Mouse (Mus musculus) midbrain, embryonic 14.5 days (tissue): ENCODE data around the gene Fads2. TPM values are rescaled to one million over a fixed set of nuclear protein-coding genes. Genes with fewer than 3 reads are reported as not detected.

Source experiments
- ATAC-seq: fragments of 200-750 bp; cut with Nextera tagmentation; 2 replicates; pipeline ENCODE4 v1.8.0; 2017; ENCODE audit warnings: moderate number of reproducible peaks, moderate library complexity; ENCODE audit not compliant: low FRiP score, low TSS enrichment
- DNase-seq: peaks from one replicate; pipeline ENCODE4 v3.0.0-alpha.2; 2015
- H3K27ac ChIP-seq: fragments of 300-500 bp; sonication (generic); replicated peaks from 2 replicates; pipeline ENCODE4 v1.5.1; 2014; ENCODE audit warnings: mild to moderate bottlenecking, low read depth, low read length, moderate library complexity
- H3K27me3 ChIP-seq: fragments of 300-500 bp; sonication (generic); 2 replicates; pipeline ENCODE4 v1.6.1; 2014; ENCODE audit warnings: low read length, control low read depth, mixed read lengths; ENCODE audit not compliant: control insufficient read depth, insufficient read depth
- H3K36me3 ChIP-seq: fragments of 300-500 bp; sonication (generic); 2 replicates; pipeline ENCODE4 v1.6.1; 2014; ENCODE audit warnings: low read length, control low read depth; ENCODE audit not compliant: control insufficient read depth, insufficient read depth
- H3K4me1 ChIP-seq: fragments of 300-500 bp; sonication (generic); 2 replicates; pipeline ENCODE4 v1.6.1; 2014; ENCODE audit warnings: mild to moderate bottlenecking, antibody characterized with exemption, low read length, control low read depth; ENCODE audit not compliant: control insufficient read depth, insufficient read depth
- H3K4me2 ChIP-seq: fragments of 300-500 bp; sonication (generic); 2 replicates; pipeline ENCODE4 v1.6.1; 2014; ENCODE audit warnings: mild to moderate bottlenecking, low read length, moderate library complexity
- H3K4me3 ChIP-seq: fragments of 300-500 bp; sonication (generic); replicated peaks from 2 replicates; pipeline ENCODE4 v1.5.1; 2014; ENCODE audit warnings: low read depth, low read length
- H3K9ac ChIP-seq: fragments of 300-500 bp; sonication (generic); replicated peaks from 2 replicates; pipeline ENCODE4 v1.6.1; 2014; ENCODE audit warnings: mild to moderate bottlenecking, low read length, moderate library complexity
- H3K9me3 ChIP-seq: fragments of 300-500 bp; sonication (generic); 2 replicates; pipeline ENCODE4 v1.6.1; 2016; ENCODE audit warnings: low read length, control low read depth, mixed read lengths; ENCODE audit not compliant: control insufficient read depth
- WGBS: fragments of 180-500 bp; shearing (Covaris S2); extraction: QIAGEN DNeasy Blood & Tissue Kit; methylation state at CpG from one replicate; pipeline ENCODE4 v1.1.7; 2014; 5-methylcytosine and 5-hydroxymethylcytosine counted together
- polyA plus RNA-seq: library from polyadenylated mRNA; unstranded; fragments of >200 nt; fragmentation: Nextera tagmentation; extraction: Ambion mirVana; gene quantifications from 2 replicates; pipeline ENCODE4 v1.2.1, GENCODE M21; 2014

Fads2 gene
- polyA plus RNA-seq, 1 experiment from 2014 or later = 67.3 TPM

- Histone ChIP-seq H3K9me3 (no peaks in the 10 kb centered on the region), H3K9ac (no peak overlapping the region), H3K4me3 (no peak overlapping the region), H3K4me2 (no peak overlapping the region), H3K27me3 (no peaks in the 10 kb centered on the region), H3K27ac (no peak overlapping the region), H3K36me3 (peaks cover 60% of the 10 kb centered on the region), H3K4me1 (no peaks in the 10 kb centered on the region)
- ATAC-seq (no peak), DNase-seq (no peak)
- 91% methylated on average over 8 of the region's 8 CpGs for WGBS
These were observed 39.3 kb downstream of the Fads2 start for GRCm38 (mm10) chr19:10062292-10062691.

DNA sequence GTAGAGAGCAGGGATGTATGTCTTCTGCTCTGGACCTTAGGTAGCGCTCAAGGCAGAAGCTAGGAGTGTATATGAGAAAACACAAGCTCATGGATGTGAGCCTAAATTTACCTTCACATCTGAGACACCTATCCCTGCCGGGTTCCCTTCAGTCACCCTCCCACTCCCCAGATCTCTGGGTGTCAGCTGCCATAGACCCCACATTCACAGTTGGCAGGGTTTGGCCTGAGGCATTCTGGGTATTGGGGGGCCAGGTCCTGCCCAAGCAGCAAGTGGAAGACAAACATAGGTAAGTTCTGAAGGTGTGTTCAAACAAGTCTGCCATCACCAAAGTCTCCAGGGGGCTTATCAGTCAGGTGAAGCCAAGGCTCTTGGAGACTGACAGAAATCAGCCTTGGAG lies 39.9 kb downstream of the Fads2 start:
- no peak overlapping the region for H3K9ac ChIP-seq
- WGBS = 92% methylated on average over 2 of the region's 2 CpGs
- no peaks in the 10 kb centered on the region for H3K27me3 ChIP-seq
- H3K9me3 ChIP-seq = no peaks in the 10 kb centered on the region
- peaks cover 54% of the 10 kb centered on the region for H3K36me3 ChIP-seq
- ATAC-seq = no peak
- no peak overlapping the region for H3K4me2 ChIP-seq
- no peaks in the 10 kb centered on the region for H3K4me1 ChIP-seq
- H3K4me3 ChIP-seq = no peak overlapping the region
- H3K27ac ChIP-seq = 0 out of 2 replicates have a peak overlapping the region, but pooled peaks have one; percentile 10
- no peak for DNase-seq

GRCm38 (mm10) chr19:10060783-10061590 lies 40.6 kb downstream of the Fads2 start:
- H3K27me3 ChIP-seq = no peaks in the 10 kb centered on the region
- H3K4me2 ChIP-seq = no peak overlapping the region
- ATAC-seq (no peak), DNase-seq (no peak)
- no peak overlapping the region for H3K9ac ChIP-seq
- H3K9me3 ChIP-seq = no peaks in the 10 kb centered on the region
- no peak overlapping the region for H3K4me3 ChIP-seq
- H3K4me1 ChIP-seq = no peaks in the 10 kb centered on the region
- H3K36me3 ChIP-seq = peaks cover 47% of the 10 kb centered on the region
- 0 out of 2 replicates have a peak overlapping the region, but pooled peaks have one; percentile 10 for H3K27ac ChIP-seq
- 49% methylated on average over 8 of the region's 8 CpGs for WGBS

DNA sequence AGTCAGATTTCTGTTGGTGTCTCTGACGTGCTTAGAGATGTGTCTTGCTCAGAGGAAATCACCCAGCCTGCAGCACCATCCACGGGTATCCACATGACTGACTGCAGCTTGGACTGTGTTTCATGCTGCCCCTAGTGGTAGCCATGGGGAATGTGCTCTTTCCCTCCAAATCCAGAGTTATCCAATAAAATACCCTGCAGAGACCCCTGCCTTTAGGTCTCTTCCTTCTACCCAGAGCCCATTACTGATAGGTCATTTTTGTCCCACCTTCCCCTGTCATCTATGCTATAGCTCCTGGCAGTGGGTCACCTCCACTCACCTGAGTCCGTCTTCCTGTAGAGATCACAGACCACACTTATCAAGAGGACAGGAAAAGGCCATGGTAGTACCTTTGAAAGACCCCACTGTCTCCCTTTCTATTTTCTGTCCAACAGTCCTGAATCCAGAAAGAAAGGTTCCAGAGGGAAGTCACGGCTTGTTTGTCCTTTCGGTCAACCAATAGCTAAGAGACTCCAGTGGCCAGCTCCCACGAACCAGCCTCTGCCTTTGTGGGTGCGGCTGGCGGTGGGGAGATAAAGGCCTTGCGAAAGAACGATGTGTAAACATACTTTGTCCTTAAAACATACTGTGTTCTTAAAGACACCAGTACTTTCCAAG lies 41.5 kb downstream of the Fads2 start:
- H3K4me1 ChIP-seq = no peaks in the 10 kb centered on the region
- no peaks in the 10 kb centered on the region for H3K27me3 ChIP-seq
- H3K36me3 ChIP-seq = peaks cover 38% of the 10 kb centered on the region
- no peaks in the 10 kb centered on the region for H3K9me3 ChIP-seq
- no peak overlapping the region for H3K4me3 ChIP-seq
- WGBS = 61% methylated on average over 10 of the region's 10 CpGs
- DNase-seq = peak; percentile 80
- no peak overlapping the region for H3K4me2 ChIP-seq
- peak; percentile 55 for ATAC-seq
- no peak overlapping the region for H3K9ac ChIP-seq
- H3K27ac ChIP-seq = peak overlapping the region; percentile 10; the same call in 1 of the 2 replicates

DNA sequence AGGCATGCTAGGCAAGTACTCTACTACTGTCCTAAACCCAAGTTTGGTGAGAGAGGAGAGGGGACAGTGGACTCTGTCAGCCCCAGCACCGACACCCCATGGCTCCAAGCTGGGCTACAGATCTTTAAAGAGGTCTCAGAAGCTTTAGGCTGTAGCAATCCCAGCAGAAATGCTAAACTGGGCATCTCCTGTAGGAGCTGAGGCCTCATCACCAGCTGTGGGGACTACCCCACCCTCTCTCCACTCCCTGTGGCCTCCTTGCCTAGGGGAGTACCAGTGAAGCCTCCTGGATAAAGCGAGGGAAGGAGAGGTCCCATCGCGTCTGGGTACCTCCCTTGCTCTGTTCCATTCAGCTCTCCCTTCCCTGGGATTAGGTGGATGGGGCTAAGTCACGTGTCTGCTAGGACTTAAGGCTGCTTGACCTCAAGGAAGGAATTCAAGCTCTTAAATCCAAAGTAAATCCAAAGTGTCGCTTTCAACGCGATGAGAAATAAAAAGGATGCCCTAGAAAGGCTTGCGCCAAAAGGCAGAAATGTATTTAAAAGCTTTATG lies 42.6 kb downstream of the Fads2 start:
- no peak overlapping the region for H3K4me3 ChIP-seq
- 52% methylated on average over 9 of the region's 9 CpGs for WGBS
- ATAC-seq = no peak
- no peaks in the 10 kb centered on the region for H3K9me3 ChIP-seq
- H3K9ac ChIP-seq = no peak overlapping the region
- peaks cover 27% of the 10 kb centered on the region for H3K36me3 ChIP-seq
- H3K4me1 ChIP-seq = no peaks in the 10 kb centered on the region
- no peak overlapping the region for H3K27ac ChIP-seq
- no peaks in the 10 kb centered on the region for H3K27me3 ChIP-seq
- no peak overlapping the region for H3K4me2 ChIP-seq
- no peak for DNase-seq

GRCm38 (mm10) chr19:10058352-10058825 lies 43.2 kb downstream of the Fads2 start:
- H3K36me3 ChIP-seq = peaks cover 21% of the 10 kb centered on the region

GRCm38 (mm10) chr19:10057486-10058351 lies 43.8 kb downstream of the Fads2 start:
- no peaks in the 10 kb centered on the region for H3K27me3 ChIP-seq
- no peak overlapping the region for H3K4me2 ChIP-seq
- DNase-seq = no peak
- no peak overlapping the region for H3K4me3 ChIP-seq
- H3K27ac ChIP-seq = no peak overlapping the region
- ATAC-seq = no peak
- no peaks in the 10 kb centered on the region for H3K4me1 ChIP-seq
- no peaks in the 10 kb centered on the region for H3K9me3 ChIP-seq
- peaks cover 15% of the 10 kb centered on the region for H3K36me3 ChIP-seq
- H3K9ac ChIP-seq = no peak overlapping the region
- WGBS = 71% methylated on average over 11 of the region's 11 CpGs

More at GRCm38 (mm10) chr19:10058352-10058825, 43.2 kb downstream of the Fads2 start:
- H3K4me1 ChIP-seq = no peaks in the 10 kb centered on the region
- WGBS = 97% methylated on average over 1 of the region's 1 CpGs
- no peaks in the 10 kb centered on the region for H3K27me3 ChIP-seq
- DNase-seq = no peak
- ATAC-seq = no peak
- no peak overlapping the region for H3K4me2 ChIP-seq
- no peak overlapping the region for H3K4me3 ChIP-seq
- H3K27ac ChIP-seq = no peak overlapping the region
- no peak overlapping the region for H3K9ac ChIP-seq
- no peaks in the 10 kb centered on the region for H3K9me3 ChIP-seq

DNA sequence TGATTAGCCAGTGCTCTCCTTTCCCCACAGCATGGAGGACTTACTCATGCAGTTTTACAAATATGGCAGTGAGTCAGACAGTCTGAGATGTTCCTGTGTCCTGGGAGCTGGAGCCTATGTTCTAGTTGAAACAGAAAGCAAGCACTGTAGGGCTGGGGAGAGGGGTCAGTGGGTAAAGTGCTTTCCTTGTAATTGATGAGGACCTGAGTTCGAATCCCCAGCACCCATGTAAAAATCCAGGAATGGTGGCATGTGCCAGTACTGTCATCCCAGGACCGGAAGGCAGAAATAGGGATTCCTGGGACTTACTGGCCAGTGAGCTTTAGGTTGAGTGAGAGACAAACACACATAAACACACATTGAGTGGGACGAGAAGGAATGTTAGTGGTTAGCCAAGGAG lies 44.9 kb downstream of the Fads2 start:
- Histone ChIP-seq H3K36me3 (peaks cover 4% of the 10 kb centered on the region), H3K4me1 (no peaks in the 10 kb centered on the region), H3K9ac (no peak overlapping the region), H3K27ac (no peak overlapping the region), H3K4me2 (no peak overlapping the region), H3K9me3 (no peaks in the 10 kb centered on the region), H3K4me3 (no peak overlapping the region), H3K27me3 (no peaks in the 10 kb centered on the region)
- ATAC-seq = no peak
- WGBS = 90% methylated on average over 3 of the region's 3 CpGs
- DNase-seq = no peak
